Mouse (Mus musculus): ENCODE data around the gene Mzf1. TPM values are rescaled to one million over a fixed set of nuclear protein-coding genes. Genes with fewer than 3 reads are reported as not detected.
"Not testable (repeated sequence)": the region's sequence is repeated elsewhere in the genome, so short reads cannot be mapped to it uniquely, and the experiment has no call there.

Gene Mzf1
- polyA plus RNA-seq (2016; fragmentation: Nextera tagmentation; extraction: Ambion mirVana), result 0.77 and 1.4 TPM in 2 replicates

GRCm38 (mm10) chr7:13054287-13055010 is at the start of gene Mzf1:
Gene Mzf1 (minus strand): TSS chr7:13054764.
- under 1% methylated on average over 41 of the region's 41 CpGs for WGBS (ENCODE audit: insufficient replicate concordance)
- peaks cover 16% of the 10 kb centered on the region for H3K4me1 ChIP-seq
- peak within 1 kb of the TSS; percentile 62 for H3K4me3 ChIP-seq
- H3K36me3 ChIP-seq, result no peaks in the 10 kb centered on the region
- peak within 1 kb of the TSS; percentile 49 for H3K27ac ChIP-seq
- H3K4me2 ChIP-seq, result peak within 1 kb of the TSS; percentile 79
- H3K27me3 ChIP-seq (replicated peaks), result no peaks in the 10 kb centered on the region; the same call in 1 of the 2 replicates
- H3K9me3 ChIP-seq (replicated peaks), result no peaks in the 10 kb centered on the region
- peak within 1 kb of the TSS; percentile 67 for H3K9ac ChIP-seq
- peak; percentile 87 for ATAC-seq

GRCm38 (mm10) chr7:13095073-13095472 is 40.5 kb upstream of the Mzf1 start, which contains the start of gene Vmn1r85:
Gene Vmn1r85 (minus strand): TSS chr7:13095173.
- H3K9ac ChIP-seq, result no peak within 1 kb of the TSS
- H3K4me1 ChIP-seq, result no peaks in the 10 kb centered on the region
- H3K27ac ChIP-seq, result no peak within 1 kb of the TSS
- H3K36me3 ChIP-seq, result no peaks in the 10 kb centered on the region
- H3K9me3 ChIP-seq (replicated peaks), result no peaks in the 10 kb centered on the region
- H3K27me3 ChIP-seq (replicated peaks), result no peaks in the 10 kb centered on the region
- no peak within 1 kb of the TSS for H3K4me2 ChIP-seq
- 36% methylated on average over 3 of the region's 3 CpGs for WGBS (ENCODE audit: insufficient replicate concordance)
- no peak for ATAC-seq
- no peak within 1 kb of the TSS for H3K4me3 ChIP-seq

GRCm38 (mm10) chr7:13072293-13072692 is 17.7 kb upstream of the Mzf1 start:
- Histone ChIP-seq H3K27me3 (replicated peaks) (no peaks in the 10 kb centered on the region), H3K9me3 (replicated peaks) (no peaks in the 10 kb centered on the region), H3K4me3 (no peak overlapping the region), H3K9ac (no peak overlapping the region), H3K4me2 (no peak overlapping the region), H3K27ac (no peak overlapping the region), H3K36me3 (no peaks in the 10 kb centered on the region), H3K4me1 (no peaks in the 10 kb centered on the region)
- WGBS (ENCODE audit: insufficient replicate concordance), result 47% methylated on average over 5 of the region's 5 CpGs
- no peak for ATAC-seq

GRCm38 (mm10) chr7:13063399-13063798 is 8.8 kb upstream of the Mzf1 start:
- not testable (repeated sequence) for H3K4me3 ChIP-seq; H3K36me3 ChIP-seq; H3K9ac ChIP-seq; H3K27ac ChIP-seq; ATAC-seq; H3K4me1 ChIP-seq; H3K27me3 ChIP-seq (replicated peaks); H3K4me2 ChIP-seq; H3K9me3 ChIP-seq (replicated peaks)
- 35% methylated on average over 2 of the region's 2 CpGs for WGBS (ENCODE audit: insufficient replicate concordance)

GRCm38 (mm10) chr7:13059536-13059935 is 5.0 kb upstream of the Mzf1 start:
- ATAC-seq, result no peak
- Histone ChIP-seq H3K4me1 (peaks cover 8% of the 10 kb centered on the region), H3K36me3 (no peaks in the 10 kb centered on the region), H3K27ac (no peak overlapping the region), H3K9me3 (replicated peaks) (no peaks in the 10 kb centered on the region; the same call in 1 of the 2 replicates), H3K4me2 (no peak overlapping the region), H3K4me3 (no peak overlapping the region), H3K27me3 (replicated peaks) (no peaks in the 10 kb centered on the region; the same call in 1 of the 2 replicates), H3K9ac (no peak overlapping the region)
- 77% methylated on average over 9 of the region's 9 CpGs for WGBS (ENCODE audit: insufficient replicate concordance)

- Histone ChIP-seq H3K27me3 (replicated peaks) (no peaks in the 10 kb centered on the region; the same call in 1 of the 2 replicates), H3K27ac (no peak overlapping the region), H3K4me1 (peaks cover 16% of the 10 kb centered on the region), H3K36me3 (no peaks in the 10 kb centered on the region), H3K9ac (no peak overlapping the region), H3K4me3 (no peak overlapping the region), H3K9me3 (replicated peaks) (no peaks in the 10 kb centered on the region), H3K4me2 (no peak overlapping the region)
- WGBS (ENCODE audit: insufficient replicate concordance), result 58% methylated on average over 8 of the region's 8 CpGs
- no peak for ATAC-seq
These were observed 2.5 kb upstream of the Mzf1 start for GRCm38 (mm10) chr7:13056913-13057700.

GRCm38 (mm10) chr7:13053961-13054286 is 640 bp downstream of the Mzf1 start:
- no peaks in the 10 kb centered on the region for H3K36me3 ChIP-seq
- 6% methylated on average over 15 of the region's 15 CpGs for WGBS (ENCODE audit: insufficient replicate concordance)
- H3K4me2 ChIP-seq, result peak overlapping the region; percentile 79
- ATAC-seq, result no peak
- H3K4me3 ChIP-seq, result peak overlapping the region; percentile 62
- H3K27ac ChIP-seq, result no peak overlapping the region
- H3K27me3 ChIP-seq (replicated peaks), result no peaks in the 10 kb centered on the region; the same call in 1 of the 2 replicates
- peaks cover 16% of the 10 kb centered on the region for H3K4me1 ChIP-seq
- peak overlapping the region; percentile 67 for H3K9ac ChIP-seq
- H3K9me3 ChIP-seq (replicated peaks), result no peaks in the 10 kb centered on the region

GRCm38 (mm10) chr7:13053501-13053900 is 1.1 kb downstream of the Mzf1 start:
- Histone ChIP-seq H3K9me3 (replicated peaks) (no peaks in the 10 kb centered on the region), H3K9ac (peak overlapping the region; percentile 67), H3K36me3 (no peaks in the 10 kb centered on the region), H3K27ac (no peak overlapping the region), H3K4me3 (peak overlapping the region; percentile 62), H3K27me3 (replicated peaks) (no peaks in the 10 kb centered on the region; the same call in 1 of the 2 replicates), H3K4me2 (peak overlapping the region; percentile 79), H3K4me1 (peaks cover 16% of the 10 kb centered on the region)
- no peak for ATAC-seq
- 84% methylated on average over 2 of the region's 2 CpGs for WGBS (ENCODE audit: insufficient replicate concordance)

GRCm38 (mm10) chr7:13053001-13053400 is 1.6 kb downstream of the Mzf1 start:
- Histone ChIP-seq H3K9me3 (replicated peaks) (no peaks in the 10 kb centered on the region), H3K27ac (no peak overlapping the region), H3K4me2 (no peak overlapping the region), H3K4me3 (no peak overlapping the region), H3K27me3 (replicated peaks) (no peaks in the 10 kb centered on the region; the same call in 1 of the 2 replicates), H3K9ac (no peak overlapping the region), H3K4me1 (peaks cover 16% of the 10 kb centered on the region), H3K36me3 (no peaks in the 10 kb centered on the region)
- WGBS (ENCODE audit: insufficient replicate concordance), result 77% methylated on average over 13 of the region's 13 CpGs
- no peak for ATAC-seq

GRCm38 (mm10) chr7:13046084-13046483 is 8.5 kb downstream of the Mzf1 start:
- H3K9me3 ChIP-seq (replicated peaks), result no peaks in the 10 kb centered on the region
- 5% methylated on average over 2 of the region's 2 CpGs for WGBS (ENCODE audit: insufficient replicate concordance)
- ATAC-seq, result peak; percentile 52
- no peak overlapping the region for H3K27ac ChIP-seq
- peaks cover 48% of the 10 kb centered on the region for H3K27me3 ChIP-seq (replicated peaks)
- H3K4me3 ChIP-seq, result no peak overlapping the region
- peaks cover 16% of the 10 kb centered on the region for H3K4me1 ChIP-seq
- no peak overlapping the region for H3K9ac ChIP-seq
- no peak overlapping the region for H3K4me2 ChIP-seq
- no peaks in the 10 kb centered on the region for H3K36me3 ChIP-seq

- peak overlapping the region; percentile 74 for H3K4me2 ChIP-seq
- peak overlapping the region; percentile 49 for H3K4me3 ChIP-seq
- H3K27ac ChIP-seq, result no peak overlapping the region
- H3K9ac ChIP-seq, result peak overlapping the region; percentile 22
- no peaks in the 10 kb centered on the region for H3K36me3 ChIP-seq
- 7% methylated on average over 23 of the region's 23 CpGs for WGBS (ENCODE audit: insufficient replicate concordance)
- H3K9me3 ChIP-seq (replicated peaks), result no peaks in the 10 kb centered on the region
- peaks cover 24% of the 10 kb centered on the region for H3K4me1 ChIP-seq
- peaks cover 54% of the 10 kb centered on the region for H3K27me3 ChIP-seq (replicated peaks)
- ATAC-seq, result no peak
These were observed 10.3 kb downstream of the Mzf1 start for GRCm38 (mm10) chr7:13044254-13044625.

Data from liver, embryonic 12.5 days (tissue).